In the genomic region with DNA sequence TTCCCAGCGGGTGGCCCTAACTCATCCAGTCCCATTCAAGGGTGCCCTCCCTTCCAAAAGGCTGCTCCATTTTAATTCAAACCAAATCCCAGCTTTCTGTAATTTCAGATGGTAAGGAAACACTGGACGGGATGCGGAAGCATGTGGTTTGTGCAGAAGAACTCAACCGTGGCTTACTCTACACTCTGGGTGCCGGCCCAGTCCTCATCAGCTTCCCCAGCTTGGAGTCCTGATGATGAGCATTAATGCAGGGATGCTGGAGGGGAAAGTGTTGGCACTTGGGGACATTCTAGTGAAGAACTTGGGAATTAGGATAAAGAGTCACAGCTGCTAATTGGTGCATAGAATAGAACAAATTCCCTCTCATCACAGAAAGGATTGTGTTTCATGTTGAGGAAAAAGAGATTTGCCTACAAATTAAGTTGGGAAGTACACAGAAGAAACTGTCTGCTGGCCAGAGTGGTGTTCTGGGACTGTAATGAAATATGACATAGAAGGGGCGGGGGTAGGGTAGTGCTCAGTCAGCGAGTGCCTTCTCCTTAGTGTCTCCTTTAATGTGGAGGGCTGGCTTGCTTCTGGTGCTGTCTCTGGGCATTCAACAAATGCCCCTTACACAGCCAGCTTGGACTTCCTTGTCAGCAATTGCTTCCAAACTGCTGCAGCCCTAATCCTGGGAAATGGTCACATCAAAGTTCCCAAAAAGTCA, we compare ENCODE assay signal across 29 mouse cellular contexts.
DNase-seq lines count a peak whose midpoint lies in the region; ATAC-seq and TF ChIP-seq lines count a peak whose summit lies in the region.
"Had no signal": no experiment of that assay in that cellular context is flagged by ENCODE, and none has a peak within 500 bp of the region (broad histone marks: within the 10 kb centered on the region; RNA-seq: fewer than 3 reads in every experiment).

No protein-coding gene starts in this region.

- H3K4me1 ChIP-seq in forebrain, postnatal 0 days (ENCODE audit: insufficient read depth), result no peaks in the 10 kb centered on the region
- no peaks in the 10 kb centered on the region; the same call in 1 of the 2 replicates for H3K4me1 ChIP-seq in forebrain, embryonic 10.5 days
- H3K4me1 ChIP-seq in kidney, postnatal 0 days (replicated peaks; ENCODE audit: insufficient read depth, low read length), result no peaks in the 10 kb centered on the region
- H3K4me1 ChIP-seq: embryonic facial prominence, embryonic 12.5 days; hindbrain, embryonic 12.5 days; liver, embryonic 15.5 days; midbrain, embryonic 10.5 days; neural tube, embryonic 13.5 days had no signal

- peak; percentile 31 for DNase-seq in forebrain, postnatal 0 days
- DNase-seq in forebrain, embryonic 10.5 days (ENCODE audit: extremely low spot score, low spot score), result no peak
- peak; percentile 36 for DNase-seq in kidney, postnatal 0 days (ENCODE audit: low spot score)
- DNase-seq in kidney, postnatal 25 days, result no peak
- DNase-seq in brain, embryonic 14.5 days (ENCODE audit: low read depth), result peak; percentile 63
- peak; percentile 15 to 39 for DNase-seq in layer of hippocampus, adult 8-10 months (ENCODE audit: low spot score in 2 of 2)
- no peak for DNase-seq in heart, adult 11 months
- DNase-seq: adrenal gland, adult 2 months; B cell, adult 2 months; cerebellum, adult 11-12 months; gastrocnemius, postnatal 14 days; kidney, adult 2 months; liver; thymus, adult 2 months; thymus, postnatal 4 days had no signal

- TF ChIP-seq POLR2A in brain, embryonic 14.5 days (IDR thresholded peaks at IDR 0.05; ENCODE audit: borderline replicate concordance, extremely low read depth, insufficient read depth, insufficient read length, poor library complexity, severe bottlenecking), result no peak

- no peaks in the 10 kb centered on the region for H3K9me3 ChIP-seq in forebrain, postnatal 0 days (ENCODE audit: low read length)
- no peaks in the 10 kb centered on the region for H3K9me3 ChIP-seq in forebrain, embryonic 10.5 days
- no peaks in the 10 kb centered on the region for H3K9me3 ChIP-seq in kidney, postnatal 0 days (replicated peaks; ENCODE audit: low read length)
- H3K9me3 ChIP-seq: embryonic facial prominence, embryonic 12.5 days; G1E; hindbrain, embryonic 12.5 days; limb, embryonic 10.5 days; liver, embryonic 15.5 days; midbrain, embryonic 10.5 days; neural tube, embryonic 13.5 days had no signal

- no peaks in the 10 kb centered on the region for H3K27me3 ChIP-seq in forebrain, postnatal 0 days (ENCODE audit: insufficient read depth, low read length)
- H3K27me3 ChIP-seq in forebrain, embryonic 10.5 days (ENCODE audit: poor library complexity, severe bottlenecking), result no peaks in the 10 kb centered on the region
- no peaks in the 10 kb centered on the region for H3K27me3 ChIP-seq in kidney, postnatal 0 days (ENCODE audit: insufficient read depth, low read length)
- H3K27me3 ChIP-seq: CH12.LX; hindbrain, embryonic 12.5 days; liver, embryonic 15.5 days; neural tube, embryonic 13.5 days had no signal

- no peaks in the 10 kb centered on the region for H3K36me3 ChIP-seq in forebrain, postnatal 0 days (ENCODE audit: insufficient read depth)
- H3K36me3 ChIP-seq in forebrain, embryonic 10.5 days (replicated peaks), result no peaks in the 10 kb centered on the region
- no peaks in the 10 kb centered on the region for H3K36me3 ChIP-seq in kidney, postnatal 0 days (ENCODE audit: insufficient read depth, low read length)
- H3K36me3 ChIP-seq: embryonic facial prominence, embryonic 12.5 days; G1E; hindbrain, embryonic 12.5 days; limb, embryonic 10.5 days; liver, embryonic 15.5 days; midbrain, embryonic 10.5 days; neural tube, embryonic 13.5 days had no signal

- 65% methylated on average over 7 of the region's 7 CpGs for WGBS in forebrain, postnatal 0 days
- WGBS in forebrain, embryonic 10.5 days, result 87% methylated on average over 7 of the region's 7 CpGs
- 51% methylated on average over 7 of the region's 7 CpGs for WGBS in kidney, postnatal 0 days

- ATAC-seq in forebrain, postnatal 0 days, result peak; percentile 69
- ATAC-seq in kidney, postnatal 0 days (replicated peaks; ENCODE audit: low FRiP score, low read depth), result no peak
- ATAC-seq: inflammation-experienced regulatory T-cells, adult 6 months; lung, postnatal 0 days; midbrain, embryonic 16.5 days had no signal

- no peak overlapping the region for H3K27ac ChIP-seq in forebrain, postnatal 0 days (ENCODE audit: low read depth, low read length)
- H3K27ac ChIP-seq in forebrain, embryonic 10.5 days, result no peak overlapping the region
- no peak overlapping the region for H3K27ac ChIP-seq in kidney, postnatal 0 days
- H3K27ac ChIP-seq: embryonic facial prominence, embryonic 12.5 days; hindbrain, embryonic 12.5 days; layer of hippocampus, adult 2 months; limb, embryonic 10.5 days; liver, embryonic 15.5 days; midbrain, embryonic 10.5 days; neural tube, embryonic 13.5 days; stomach, postnatal 0 days had no signal

- TF ChIP-seq CTCF in forebrain, postnatal 0 days (IDR thresholded peaks at IDR 0.05; ENCODE audit: low read depth), result no peak
- TF ChIP-seq CTCF in kidney, postnatal 0 days (IDR thresholded peaks at IDR 0.05; ENCODE audit: low read depth), result no peak
- TF ChIP-seq CTCF in brain, embryonic 14.5 days (IDR thresholded peaks at IDR 0.05; ENCODE audit: borderline replicate concordance, extremely low read depth, insufficient read depth, insufficient read length), result no peak

- H3K4me3 ChIP-seq in forebrain, postnatal 0 days (ENCODE audit: low read depth, low read length), result no peak overlapping the region
- H3K4me3 ChIP-seq in forebrain, embryonic 10.5 days, result no peak overlapping the region
- H3K4me3 ChIP-seq in kidney, postnatal 0 days (replicated peaks; ENCODE audit: low read depth, low read length), result no peak overlapping the region
- H3K4me3 ChIP-seq: embryonic facial prominence, embryonic 12.5 days; hindbrain, embryonic 12.5 days; layer of hippocampus, adult 2 months; limb, embryonic 10.5 days; liver, embryonic 15.5 days; midbrain, embryonic 10.5 days; myocyte; neural tube, embryonic 13.5 days had no signal

- no peak overlapping the region for H3K9ac ChIP-seq in forebrain, postnatal 0 days
- no peak overlapping the region for H3K9ac ChIP-seq in kidney, postnatal 0 days (ENCODE audit: low read depth, low read length)
- H3K9ac ChIP-seq: embryonic facial prominence, embryonic 12.5 days; hindbrain, embryonic 12.5 days; liver, embryonic 15.5 days; neural tube, embryonic 13.5 days had no signal

- H3K4me2 ChIP-seq in forebrain, postnatal 0 days (ENCODE audit: low read depth), result no peak overlapping the region
- no peak overlapping the region for H3K4me2 ChIP-seq in kidney, postnatal 0 days (ENCODE audit: low read length)
- H3K4me2 ChIP-seq: embryonic facial prominence, embryonic 12.5 days; hindbrain, embryonic 12.5 days; liver, embryonic 15.5 days; neural tube, embryonic 13.5 days had no signal

Comparison
In these comparisons a context has a peak if more than half of its experiments do, and no peak if none do; other contexts are left out.
1. DNase-seq: peak in forebrain, postnatal 0 days (single experiment), kidney, postnatal 0 days (single experiment), brain, embryonic 14.5 days (single experiment) and layer of hippocampus, adult 8-10 months (2 of 2); none in forebrain, embryonic 10.5 days (single experiment), kidney, postnatal 25 days (0 of 2) and heart, adult 11 months (single experiment).